Mouse (Mus musculus): ENCODE results near the gene Samd4. TPM values are rescaled to one million over a fixed set of nuclear protein-coding genes. Genes with fewer than 3 reads are reported as not detected.

Gene Samd4
- polyA plus RNA-seq, 1 experiment from 2014 or later: 0.87 TPM

DNA sequence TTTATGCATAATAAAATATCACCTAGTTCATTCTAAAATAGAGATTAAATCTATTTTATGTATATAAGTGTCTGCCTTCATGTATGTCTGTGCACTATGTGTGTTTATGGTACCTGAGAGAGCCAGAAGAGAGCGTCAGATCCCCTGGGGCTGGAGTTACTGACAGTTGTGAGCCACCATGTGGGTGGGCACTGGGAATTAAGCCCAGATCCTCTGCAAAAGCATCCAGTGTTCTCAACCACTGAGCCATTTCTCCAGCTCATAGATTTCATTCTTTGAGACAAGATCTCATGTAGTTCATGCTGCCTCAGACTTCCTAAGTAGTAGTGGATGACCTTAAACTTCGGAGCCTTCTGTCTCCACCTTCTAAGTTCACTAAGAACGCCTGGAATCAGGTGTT lies 133.0 kb downstream of the Samd4 start:
- Histone ChIP-seq H3K4me1 (ENCODE audit: control insufficient read depth, low read depth, low read length) (no peaks in the 10 kb centered on the region), H3K36me3 (ENCODE audit: control insufficient read depth, insufficient read depth) (no peaks in the 10 kb centered on the region), H3K9me3 (replicated peaks; ENCODE audit: control insufficient read depth, low read length) (no peaks in the 10 kb centered on the region), H3K4me3 (ENCODE audit: low read depth, low read length) (no peak overlapping the region), H3K4me2 (ENCODE audit: low read depth, low read length) (no peak overlapping the region), H3K9ac (ENCODE audit: low read depth, low read length) (no peak overlapping the region), H3K27ac (ENCODE audit: low read length) (no peak overlapping the region), H3K27me3 (ENCODE audit: control insufficient read depth, insufficient read depth, low read depth, low read length) (no peaks in the 10 kb centered on the region)
- 68% methylated on average over 3 of the region's 3 CpGs for WGBS (ENCODE audit: insufficient replicate concordance)
- no peak for ATAC-seq (ENCODE audit: low read depth)

DNA sequence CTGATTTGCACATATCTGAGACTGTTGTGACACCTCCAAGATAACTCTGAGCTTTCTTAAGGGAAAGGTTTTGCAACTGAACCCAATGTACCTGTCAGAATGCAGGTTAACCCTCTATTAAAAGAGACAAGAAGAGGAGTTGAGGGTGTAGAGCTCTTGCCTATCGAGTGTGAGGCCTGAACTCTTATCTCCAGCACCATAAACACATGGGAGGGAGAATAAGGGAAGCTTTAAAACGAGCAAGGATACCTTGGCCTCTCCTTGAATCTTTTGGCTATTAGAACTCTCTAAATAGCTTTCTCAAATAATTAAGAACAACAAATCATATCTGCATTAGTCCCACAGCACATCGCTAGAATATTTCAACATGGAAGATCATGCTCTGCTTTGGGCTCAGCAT lies 135.0 kb downstream of the Samd4 start:
- no peak overlapping the region for H3K4me3 ChIP-seq (ENCODE audit: low read depth, low read length)
- 36% methylated on average over 3 of the region's 3 CpGs for WGBS (ENCODE audit: insufficient replicate concordance)
- H3K9ac ChIP-seq (ENCODE audit: low read depth, low read length): no peak overlapping the region
- H3K27me3 ChIP-seq (ENCODE audit: control insufficient read depth, insufficient read depth, low read depth, low read length): no peaks in the 10 kb centered on the region
- no peak for ATAC-seq (ENCODE audit: low read depth)
- no peaks in the 10 kb centered on the region for H3K9me3 ChIP-seq (replicated peaks; ENCODE audit: control insufficient read depth, low read length)
- H3K36me3 ChIP-seq (ENCODE audit: control insufficient read depth, insufficient read depth): no peaks in the 10 kb centered on the region
- H3K27ac ChIP-seq (ENCODE audit: low read length): no peak overlapping the region
- no peak overlapping the region for H3K4me2 ChIP-seq (ENCODE audit: low read depth, low read length)
- H3K4me1 ChIP-seq (ENCODE audit: control insufficient read depth, low read depth, low read length): no peaks in the 10 kb centered on the region

DNA sequence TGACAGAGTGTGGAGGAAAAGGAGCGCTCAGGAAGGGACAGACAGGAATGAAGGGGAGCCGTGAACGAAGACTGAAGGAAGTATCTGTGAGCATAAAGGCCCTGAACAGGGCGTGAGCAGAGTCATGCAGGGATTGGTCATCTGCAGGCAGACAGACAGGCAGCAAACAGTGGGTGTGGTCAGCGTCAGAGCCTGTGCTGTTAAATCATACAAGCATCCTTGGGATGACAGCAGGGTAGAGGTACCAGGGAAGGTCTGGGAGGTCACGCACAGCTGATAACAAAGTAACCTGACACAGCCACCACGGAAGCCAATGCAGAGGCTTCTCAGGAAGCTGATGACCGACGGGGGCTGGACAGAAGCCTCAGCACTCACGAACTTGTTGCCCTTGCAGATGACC lies 138.2 kb downstream of the Samd4 start:
- no peak overlapping the region for H3K4me2 ChIP-seq (ENCODE audit: low read depth, low read length)
- no peaks in the 10 kb centered on the region for H3K9me3 ChIP-seq (replicated peaks; ENCODE audit: control insufficient read depth, low read length)
- no peak for ATAC-seq (ENCODE audit: low read depth)
- no peaks in the 10 kb centered on the region for H3K4me1 ChIP-seq (ENCODE audit: control insufficient read depth, low read depth, low read length)
- H3K27ac ChIP-seq (ENCODE audit: low read length): no peak overlapping the region
- no peak overlapping the region for H3K4me3 ChIP-seq (ENCODE audit: low read depth, low read length)
- no peak overlapping the region for H3K9ac ChIP-seq (ENCODE audit: low read depth, low read length)
- 41% methylated on average over 10 of the region's 10 CpGs for WGBS (ENCODE audit: insufficient replicate concordance)
- H3K36me3 ChIP-seq (ENCODE audit: control insufficient read depth, insufficient read depth): no peaks in the 10 kb centered on the region
- no peaks in the 10 kb centered on the region for H3K27me3 ChIP-seq (ENCODE audit: control insufficient read depth, insufficient read depth, low read depth, low read length)

- no peak for ATAC-seq (ENCODE audit: low read depth)
- no peaks in the 10 kb centered on the region for H3K4me1 ChIP-seq (ENCODE audit: control insufficient read depth, low read depth, low read length)
Measured at GRCm38 (mm10) chr14:47023529-47023928, 140.9 kb downstream of the Samd4 start.

GRCm38 (mm10) chr14:47027431-47028118 lies 144.9 kb downstream of the Samd4 start:
- H3K27ac ChIP-seq (ENCODE audit: low read length): no peak overlapping the region
- no peaks in the 10 kb centered on the region for H3K36me3 ChIP-seq (ENCODE audit: control insufficient read depth, insufficient read depth)
- H3K4me2 ChIP-seq (ENCODE audit: low read depth, low read length): no peak overlapping the region
- no peaks in the 10 kb centered on the region for H3K9me3 ChIP-seq (replicated peaks; ENCODE audit: control insufficient read depth, low read length)
- 48% methylated on average over 6 of the region's 6 CpGs for WGBS (ENCODE audit: insufficient replicate concordance)
- no peaks in the 10 kb centered on the region for H3K4me1 ChIP-seq (ENCODE audit: control insufficient read depth, low read depth, low read length)
- no peaks in the 10 kb centered on the region for H3K27me3 ChIP-seq (ENCODE audit: control insufficient read depth, insufficient read depth, low read depth, low read length)
- H3K9ac ChIP-seq (ENCODE audit: low read depth, low read length): no peak overlapping the region
- H3K4me3 ChIP-seq (ENCODE audit: low read depth, low read length): no peak overlapping the region
- ATAC-seq (ENCODE audit: low read depth): no peak

More at GRCm38 (mm10) chr14:47023529-47023928, 140.9 kb downstream of the Samd4 start:
- Histone ChIP-seq H3K9me3 (replicated peaks; ENCODE audit: control insufficient read depth, low read length) (no peaks in the 10 kb centered on the region), H3K27me3 (ENCODE audit: control insufficient read depth, insufficient read depth, low read depth, low read length) (no peaks in the 10 kb centered on the region), H3K9ac (ENCODE audit: low read depth, low read length) (no peak overlapping the region), H3K27ac (ENCODE audit: low read length) (no peak overlapping the region), H3K36me3 (ENCODE audit: control insufficient read depth, insufficient read depth) (no peaks in the 10 kb centered on the region), H3K4me3 (ENCODE audit: low read depth, low read length) (no peak overlapping the region), H3K4me2 (ENCODE audit: low read depth, low read length) (no peak overlapping the region)
- 66% methylated on average over 9 of the region's 9 CpGs for WGBS (ENCODE audit: insufficient replicate concordance)

GRCm38 (mm10) chr14:47031542-47031941 lies 148.9 kb downstream of the Samd4 start:
- 53% methylated on average over 2 of the region's 2 CpGs for WGBS (ENCODE audit: insufficient replicate concordance)
- ATAC-seq (ENCODE audit: low read depth): no peak
- Histone ChIP-seq H3K27me3 (ENCODE audit: control insufficient read depth, insufficient read depth, low read depth, low read length) (no peaks in the 10 kb centered on the region), H3K9me3 (replicated peaks; ENCODE audit: control insufficient read depth, low read length) (no peaks in the 10 kb centered on the region), H3K9ac (ENCODE audit: low read depth, low read length) (no peak overlapping the region), H3K27ac (ENCODE audit: low read length) (no peak overlapping the region), H3K4me2 (ENCODE audit: low read depth, low read length) (no peak overlapping the region), H3K4me1 (ENCODE audit: control insufficient read depth, low read depth, low read length) (no peaks in the 10 kb centered on the region), H3K36me3 (ENCODE audit: control insufficient read depth, insufficient read depth) (no peaks in the 10 kb centered on the region), H3K4me3 (ENCODE audit: low read depth, low read length) (no peak overlapping the region)

DNA sequence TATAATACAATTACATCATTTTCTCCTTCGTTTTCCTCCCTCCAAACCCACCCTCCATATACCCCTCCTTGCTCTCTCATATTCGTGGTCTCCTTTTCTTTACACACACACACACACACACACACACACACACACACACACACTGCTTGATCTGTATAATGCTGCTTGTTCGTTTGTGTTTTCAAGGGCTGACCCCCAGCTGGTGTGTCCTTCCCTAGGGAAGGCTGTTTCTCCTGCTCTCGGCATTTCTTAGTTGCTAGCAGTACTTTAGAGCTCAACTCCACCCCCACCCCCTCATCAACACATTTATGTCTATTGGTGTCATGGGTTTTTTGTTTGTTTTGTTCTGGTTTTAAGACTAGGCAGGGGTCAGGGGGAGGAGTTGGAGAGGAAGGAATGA lies 149.5 kb downstream of the Samd4 start:
- H3K27me3 ChIP-seq (ENCODE audit: control insufficient read depth, insufficient read depth, low read depth, low read length): no peaks in the 10 kb centered on the region
- no peak overlapping the region for H3K4me3 ChIP-seq (ENCODE audit: low read depth, low read length)
- no peaks in the 10 kb centered on the region for H3K9me3 ChIP-seq (replicated peaks; ENCODE audit: control insufficient read depth, low read length)
- H3K4me1 ChIP-seq (ENCODE audit: control insufficient read depth, low read depth, low read length): no peaks in the 10 kb centered on the region
- no peak overlapping the region for H3K9ac ChIP-seq (ENCODE audit: low read depth, low read length)
- WGBS (ENCODE audit: insufficient replicate concordance): 42% methylated on average over 4 of the region's 4 CpGs
- no peaks in the 10 kb centered on the region for H3K36me3 ChIP-seq (ENCODE audit: control insufficient read depth, insufficient read depth)
- no peak overlapping the region for H3K4me2 ChIP-seq (ENCODE audit: low read depth, low read length)
- no peak for ATAC-seq (ENCODE audit: low read depth)
- no peak overlapping the region for H3K27ac ChIP-seq (ENCODE audit: low read length)

- 60% methylated on average over 5 of the region's 5 CpGs for WGBS (ENCODE audit: insufficient replicate concordance)
- Histone ChIP-seq H3K27ac (ENCODE audit: low read length) (no peak overlapping the region), H3K9me3 (replicated peaks; ENCODE audit: control insufficient read depth, low read length) (no peaks in the 10 kb centered on the region), H3K27me3 (ENCODE audit: control insufficient read depth, insufficient read depth, low read depth, low read length) (no peaks in the 10 kb centered on the region), H3K4me2 (ENCODE audit: low read depth, low read length) (no peak overlapping the region), H3K9ac (ENCODE audit: low read depth, low read length) (no peak overlapping the region), H3K36me3 (ENCODE audit: control insufficient read depth, insufficient read depth) (no peaks in the 10 kb centered on the region), H3K4me3 (ENCODE audit: low read depth, low read length) (no peak overlapping the region), H3K4me1 (ENCODE audit: control insufficient read depth, low read depth, low read length) (no peaks in the 10 kb centered on the region)
- ATAC-seq (ENCODE audit: low read depth): no peak
Measured at GRCm38 (mm10) chr14:47033423-47033822, 150.8 kb downstream of the Samd4 start.

GRCm38 (mm10) chr14:47041699-47042098 lies 159.0 kb downstream of the Samd4 start:
- WGBS (ENCODE audit: insufficient replicate concordance): 63% methylated on average over 3 of the region's 3 CpGs

More at GRCm38 (mm10) chr14:47041699-47042098, 159.0 kb downstream of the Samd4 start:
- H3K9ac ChIP-seq (ENCODE audit: low read depth, low read length): no peak overlapping the region
- H3K36me3 ChIP-seq (ENCODE audit: control insufficient read depth, insufficient read depth): no peaks in the 10 kb centered on the region
- no peak overlapping the region for H3K4me2 ChIP-seq (ENCODE audit: low read depth, low read length)
- H3K27me3 ChIP-seq (ENCODE audit: control insufficient read depth, insufficient read depth, low read depth, low read length): no peaks in the 10 kb centered on the region
- H3K4me1 ChIP-seq (ENCODE audit: control insufficient read depth, low read depth, low read length): no peaks in the 10 kb centered on the region
- no peak for ATAC-seq (ENCODE audit: low read depth)
- H3K4me3 ChIP-seq (ENCODE audit: low read depth, low read length): no peak overlapping the region
- no peaks in the 10 kb centered on the region for H3K9me3 ChIP-seq (replicated peaks; ENCODE audit: control insufficient read depth, low read length)
- H3K27ac ChIP-seq (ENCODE audit: low read length): no peak overlapping the region
